Mouse (Mus musculus) adrenal gland (tissue): ENCODE data around the gene Ccdc57.

Source experiments
- intact Hi-C: fragments of 180-260 bp; cut with DNase I; formaldehyde crosslinking; loops from one replicate; pipeline ENCODE4 v1.15.1; 2025

Gene Ccdc57

DNA sequence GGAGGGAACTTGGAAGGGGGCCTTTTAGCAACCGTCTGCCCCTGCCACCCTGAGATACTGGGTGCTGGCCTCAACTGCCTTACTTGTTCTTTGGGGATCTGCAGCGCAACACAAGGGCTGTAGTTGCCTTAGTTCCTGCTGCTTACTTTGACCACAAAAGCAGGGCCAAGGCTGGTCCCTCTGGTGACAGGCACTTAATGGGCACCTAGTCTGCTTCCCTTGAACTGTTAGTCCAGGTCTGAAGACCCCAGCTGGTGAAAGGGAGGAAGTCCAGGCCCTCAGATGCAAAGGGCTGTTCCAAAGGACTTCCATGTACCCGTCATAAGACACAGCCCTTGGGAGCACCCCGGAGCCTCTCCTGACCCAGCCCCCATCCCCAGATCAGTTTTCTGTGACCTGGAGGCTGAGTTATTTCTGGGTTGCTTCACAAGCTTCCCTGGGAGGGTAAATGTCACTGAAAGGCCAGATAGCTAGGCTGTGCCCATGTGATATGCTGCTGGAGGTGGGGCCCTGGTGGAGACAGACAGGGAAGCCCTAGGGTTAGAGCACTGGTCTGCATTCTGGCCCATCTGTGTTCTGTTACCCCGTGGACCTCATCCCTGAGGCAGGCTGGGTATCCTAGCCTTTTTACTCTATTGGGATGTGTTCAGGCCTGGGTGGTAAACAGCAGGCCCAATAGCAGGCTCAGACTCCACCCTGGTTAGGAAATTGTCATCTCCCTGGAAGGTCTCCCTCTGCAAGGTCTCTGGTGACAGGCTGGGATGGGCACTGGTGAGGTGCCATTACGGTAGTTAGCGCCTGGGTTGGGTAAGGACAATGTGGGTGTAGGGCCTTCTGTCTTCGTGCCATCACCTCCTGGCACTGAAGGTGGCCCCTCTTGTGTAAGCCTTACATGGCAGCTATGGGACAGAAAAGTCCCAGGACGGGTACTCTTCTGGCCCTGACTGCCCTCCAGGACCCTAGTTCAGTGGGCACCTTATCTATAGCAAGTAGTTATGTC is 19.4 kb upstream of the Ccdc57 start:
- intact Hi-C loops, result no loop called here

DNA sequence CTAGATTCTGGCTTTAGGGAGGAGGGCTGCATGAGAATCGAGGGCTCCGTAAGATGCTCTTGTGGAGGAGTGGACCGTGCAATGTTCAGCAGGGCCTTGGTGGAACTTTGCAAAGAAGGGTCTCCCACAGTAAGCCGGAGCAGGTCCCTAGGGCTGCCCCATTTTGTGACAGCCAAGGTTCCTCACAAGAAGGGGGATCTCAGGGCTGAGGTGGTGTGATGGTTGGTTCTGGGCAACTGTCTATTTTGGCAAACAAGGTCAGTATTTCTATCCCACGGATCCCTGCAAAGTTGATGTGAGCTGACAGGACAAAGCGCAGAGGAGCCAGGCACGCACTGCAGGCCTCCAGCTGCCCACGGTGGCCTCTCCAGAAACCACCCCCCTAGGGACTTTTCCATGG is 18.6 kb upstream of the Ccdc57 start:
- intact Hi-C loops, result no loop called here

DNA sequence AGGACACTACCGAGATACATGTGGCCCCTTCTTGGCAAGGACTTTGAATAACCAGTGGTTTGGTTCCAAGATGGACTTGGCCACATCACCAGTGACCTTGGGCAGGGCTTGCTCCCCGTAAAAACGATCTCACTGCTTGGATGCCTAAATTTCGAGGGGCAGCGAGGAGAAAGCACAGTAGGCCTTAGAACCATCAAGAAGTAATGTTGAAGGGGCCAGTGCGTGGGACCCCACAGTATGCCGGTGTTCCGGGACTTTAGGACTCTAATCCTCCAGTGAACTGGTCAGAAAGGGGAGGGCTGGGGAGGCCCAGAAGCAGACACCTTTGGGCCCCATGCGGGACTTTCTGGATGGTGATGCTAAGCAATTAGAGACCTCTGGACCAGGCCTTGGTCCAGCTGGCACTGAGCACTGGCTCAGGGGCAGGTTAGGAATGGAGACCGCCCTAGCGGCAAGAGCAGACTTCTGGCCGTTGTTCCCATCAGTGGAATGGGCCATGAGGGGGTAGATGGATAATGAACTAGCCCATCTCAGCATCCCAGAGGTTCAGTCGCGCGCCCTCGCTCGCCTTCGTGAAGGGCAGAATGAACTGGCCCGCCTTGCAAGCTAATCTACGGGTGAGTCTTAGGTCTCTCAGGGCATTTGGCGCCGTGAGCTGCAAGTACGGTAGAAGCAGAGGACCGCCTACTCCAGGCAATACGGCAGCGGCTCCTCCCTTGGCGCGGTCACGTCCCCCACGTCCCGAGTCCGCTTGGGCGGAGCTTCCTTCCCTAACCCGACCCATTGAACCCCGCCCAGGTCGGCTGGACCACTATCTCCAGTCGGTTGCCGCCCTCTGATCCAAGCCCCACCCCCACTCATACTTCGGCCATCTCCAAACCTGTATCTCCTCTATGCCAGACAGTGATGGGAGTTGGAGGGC is 17.9 kb upstream of the Ccdc57 start:
- intact Hi-C loops, result no loop called here

DNA sequence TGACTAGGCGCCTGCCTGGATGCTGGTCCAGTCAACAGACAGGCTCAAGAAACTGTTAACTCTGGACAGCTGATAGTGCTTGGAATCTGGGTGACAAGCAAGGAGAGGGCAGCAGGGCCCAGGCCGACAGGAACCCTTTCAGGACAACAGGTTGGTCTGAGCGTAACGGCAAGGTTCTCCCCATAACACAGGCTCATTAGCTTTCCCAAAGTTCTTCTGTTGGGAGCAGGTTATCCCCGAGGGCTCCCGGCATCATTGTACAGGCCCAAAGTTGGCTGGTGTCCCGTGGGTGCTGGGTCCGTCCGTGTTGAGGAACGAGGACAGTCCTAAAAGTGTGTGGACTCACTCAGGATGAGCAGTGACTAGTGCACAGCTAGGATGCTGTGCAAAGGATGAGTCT is 17.2 kb upstream of the Ccdc57 start:
- intact Hi-C loops, result no loop called here

DNA sequence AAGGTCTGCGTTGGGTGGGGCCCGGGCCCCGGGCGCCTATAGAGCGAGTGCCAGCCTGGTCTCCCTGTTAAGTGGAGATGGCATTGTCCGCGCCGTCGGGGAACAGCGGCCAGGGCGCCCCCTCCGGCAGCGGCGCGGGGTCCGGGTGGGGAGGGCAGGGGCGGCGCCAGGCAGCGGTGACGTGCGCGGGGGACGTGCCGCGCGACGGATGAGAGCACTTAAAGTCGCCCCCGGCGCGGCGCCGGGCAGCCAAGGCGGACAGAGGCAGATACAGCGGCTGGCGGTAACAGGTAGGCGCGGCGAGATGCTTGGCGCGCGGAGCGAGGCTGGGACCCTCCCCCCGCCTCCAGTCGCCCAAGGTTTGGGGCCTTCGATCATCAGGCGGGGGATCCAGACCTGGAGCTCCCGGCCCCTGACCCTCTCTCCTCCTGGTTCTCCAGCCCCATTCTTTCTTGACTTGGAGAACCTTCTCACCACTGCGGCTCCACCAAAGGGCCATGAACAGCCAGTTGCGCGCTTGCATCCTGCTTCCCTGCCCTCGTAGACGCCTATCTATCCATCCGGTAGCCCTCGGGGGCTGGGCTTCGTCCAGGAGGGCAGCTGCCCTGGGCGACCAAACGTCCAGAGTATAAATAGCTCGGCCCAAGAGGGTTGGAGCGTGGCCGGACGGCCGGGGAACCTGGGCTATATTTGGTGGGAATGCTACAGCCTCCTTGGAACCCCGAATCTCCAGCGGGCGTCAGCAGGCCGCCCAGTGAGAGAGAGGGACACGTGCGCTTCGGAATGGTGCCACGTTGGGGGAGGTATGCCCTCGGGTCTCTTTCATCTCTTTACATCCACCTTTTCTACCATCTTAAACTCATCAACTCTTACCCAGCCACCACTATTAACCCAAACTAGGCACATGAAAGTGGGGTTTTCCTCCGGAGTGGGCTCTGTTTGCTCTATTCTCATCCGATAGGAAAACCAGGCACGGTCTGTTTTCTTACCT is 16.5 kb upstream of the Ccdc57 start:
- intact Hi-C loops, result no loop called here

DNA sequence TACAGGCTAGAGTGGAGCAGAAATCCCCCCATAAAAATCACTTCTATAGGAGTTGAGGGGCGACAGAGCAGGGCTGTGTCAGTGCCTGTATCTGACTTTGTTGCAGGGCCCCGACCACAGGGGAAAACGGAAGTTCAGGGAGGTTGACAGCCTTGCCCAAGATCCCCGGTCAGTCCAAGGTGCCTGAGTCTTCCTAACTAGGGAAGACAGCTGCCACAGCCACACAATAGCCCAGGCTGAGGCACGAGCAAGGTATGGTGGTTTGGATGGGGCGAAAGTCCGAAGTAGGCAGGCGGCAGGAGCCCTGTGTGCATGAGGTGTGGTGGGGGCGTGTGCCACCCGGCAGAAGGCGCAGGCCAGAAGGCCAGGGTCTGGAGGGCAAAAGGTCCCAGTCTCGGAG is 15.7 kb upstream of the Ccdc57 start, which contains the start of gene Slc16a3:
TSS of gene Slc16a3 (plus strand) at position 153 of the 400 bp plus-strand sequence.
- intact Hi-C loops, result no loop called here

DNA sequence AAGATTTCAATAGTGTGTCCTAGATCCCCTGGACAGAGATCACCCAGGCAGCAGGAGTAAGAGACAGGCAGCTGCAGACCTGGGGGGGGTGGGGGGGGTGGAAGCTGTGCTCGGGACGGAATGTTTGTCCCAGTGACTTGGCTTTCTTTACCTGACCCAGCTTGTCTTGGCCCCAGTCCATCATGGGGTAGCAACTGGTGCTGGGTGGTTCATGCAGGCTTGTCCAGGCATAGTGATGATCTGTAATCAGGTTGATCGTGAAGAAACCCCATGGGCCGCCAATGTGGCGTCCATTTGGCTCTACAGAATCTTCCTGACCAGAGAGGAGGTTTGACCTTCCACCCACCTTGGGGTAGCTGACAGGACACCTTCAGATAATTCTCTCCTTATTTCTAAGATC is 13.3 kb upstream of the Ccdc57 start:
- intact Hi-C loops, result no loop called here

DNA sequence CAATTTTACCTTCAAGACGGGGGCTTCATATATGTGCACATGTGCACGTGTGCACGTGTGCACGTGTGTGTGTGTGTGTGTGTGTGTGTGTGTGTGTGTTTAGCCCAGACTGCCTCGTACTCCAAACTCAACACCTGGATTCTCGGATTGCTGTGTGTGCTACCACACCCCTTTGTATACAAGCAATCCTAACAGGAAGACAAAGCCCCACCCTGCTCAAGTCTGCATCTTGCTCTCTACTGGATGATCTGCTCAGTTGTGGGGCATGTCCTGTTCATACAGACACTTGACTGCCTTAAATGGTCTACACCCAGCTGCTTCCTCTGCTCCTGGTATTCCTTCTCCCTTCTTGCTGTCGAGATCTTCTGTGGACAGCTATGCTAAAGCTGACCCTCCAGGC is 12.6 kb upstream of the Ccdc57 start:
- intact Hi-C loops, result no loop called here

DNA sequence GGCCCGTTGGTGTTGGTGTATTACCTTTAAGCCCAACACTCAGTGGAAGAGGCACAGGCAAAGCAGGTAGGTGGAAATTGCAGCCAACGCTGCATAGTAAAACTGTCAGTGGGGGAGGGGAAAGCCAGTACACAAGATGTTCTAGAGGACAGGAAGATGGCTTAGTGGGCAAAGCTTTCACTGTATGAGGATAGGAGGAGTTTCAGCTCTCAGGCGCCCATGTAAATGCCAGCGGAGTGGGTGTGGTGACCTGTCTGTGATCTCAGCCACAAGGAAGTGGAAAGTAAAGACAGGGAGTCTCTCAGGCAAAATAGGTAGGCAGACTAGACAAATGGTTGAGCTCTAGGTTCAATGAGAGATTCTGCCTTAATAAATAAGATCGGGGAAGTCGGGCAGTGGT is 8.3 kb upstream of the Ccdc57 start:
- intact Hi-C loops, result no loop called here

DNA sequence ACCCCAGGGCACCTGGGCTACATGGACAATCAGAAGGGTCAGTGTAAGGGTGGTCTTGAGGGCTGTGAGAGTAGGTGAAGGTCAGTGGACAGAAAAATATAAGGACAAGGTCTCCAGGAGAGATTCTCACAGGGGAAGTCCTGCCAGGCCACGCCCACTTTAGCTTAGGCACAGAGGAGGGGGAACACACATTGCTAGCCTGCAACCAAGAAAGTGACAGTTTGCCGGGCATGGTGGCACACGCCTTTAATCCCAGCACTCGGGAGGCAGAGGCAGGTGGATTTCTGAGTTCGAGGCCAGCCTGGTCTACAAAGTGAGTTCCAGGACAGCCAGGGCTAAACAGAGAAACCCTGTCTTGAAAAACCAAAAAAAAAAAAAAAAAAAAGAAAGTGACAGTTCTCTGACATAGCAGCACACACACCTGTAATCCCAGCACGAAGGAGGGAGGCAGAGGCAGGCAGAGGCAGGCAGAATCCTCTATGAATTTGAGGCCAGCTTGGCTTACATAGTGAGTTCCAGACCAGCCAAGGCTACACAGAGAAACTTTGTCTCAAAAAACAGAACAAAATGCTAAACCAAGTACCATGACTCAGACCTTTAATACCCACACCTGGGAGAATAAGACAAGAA is 7.2 kb upstream of the Ccdc57 start:
- intact Hi-C loops, result no loop called here

DNA sequence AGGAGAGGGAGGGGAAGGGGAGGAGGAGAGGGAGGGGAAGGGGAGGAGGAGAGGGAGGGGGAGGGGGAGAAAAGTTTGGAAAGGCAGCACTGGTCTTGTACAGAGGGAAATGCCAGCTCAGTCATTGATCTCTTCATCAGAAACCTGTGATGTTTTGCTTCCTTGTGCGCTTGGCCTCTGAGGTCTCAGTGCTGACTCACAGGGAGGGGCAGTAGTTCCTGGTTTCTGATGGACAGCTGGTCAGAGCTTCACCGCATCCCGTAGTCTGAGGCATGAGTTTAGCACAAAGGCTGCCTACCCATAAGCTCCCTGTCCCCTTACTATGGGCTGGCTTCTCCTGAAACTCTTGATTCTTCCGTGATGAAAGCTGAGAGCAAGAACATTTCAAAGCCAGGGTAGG is 6.1 kb upstream of the Ccdc57 start:
- intact Hi-C loops, result no loop called here

DNA sequence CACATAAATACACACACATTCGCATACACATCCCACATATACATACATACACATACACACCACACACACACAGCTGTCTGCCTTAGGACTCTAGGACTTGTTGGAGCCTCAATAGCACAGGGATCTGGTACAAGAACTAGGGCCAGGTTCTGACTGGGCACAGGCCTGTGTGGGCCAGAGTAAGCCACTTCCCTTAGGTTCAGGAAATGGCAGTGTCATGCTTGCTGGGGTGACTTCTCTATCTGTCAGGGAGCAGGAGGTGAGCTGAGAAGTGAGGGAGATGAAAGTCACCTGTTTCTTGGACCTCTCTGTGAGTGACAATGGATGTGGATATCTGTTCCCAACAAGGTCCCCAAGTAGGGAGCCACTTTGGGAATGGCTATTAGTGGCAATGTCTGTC is 5.3 kb upstream of the Ccdc57 start:
- intact Hi-C loops, result no loop called here

DNA sequence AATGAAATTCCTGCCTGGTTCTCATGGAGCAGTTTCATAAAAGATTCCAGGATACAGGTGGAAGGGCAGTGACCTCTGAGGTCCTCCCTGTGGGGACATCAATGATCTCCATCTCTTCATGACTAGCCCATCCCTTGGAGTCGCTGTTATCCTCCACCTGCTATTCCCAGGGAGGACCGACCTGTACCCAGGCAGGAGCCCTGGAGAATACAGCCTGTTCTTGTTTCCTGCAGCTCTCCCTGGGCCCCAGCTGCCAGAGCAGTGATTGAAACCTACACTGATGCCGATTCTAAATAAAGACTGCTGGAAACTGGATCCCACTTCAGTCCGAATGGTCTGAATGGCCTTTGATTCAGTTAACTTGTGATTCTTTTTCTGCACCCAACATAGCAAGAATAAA is 1.2 kb downstream of the Ccdc57 start:
- intact Hi-C loops, result no loop called here

DNA sequence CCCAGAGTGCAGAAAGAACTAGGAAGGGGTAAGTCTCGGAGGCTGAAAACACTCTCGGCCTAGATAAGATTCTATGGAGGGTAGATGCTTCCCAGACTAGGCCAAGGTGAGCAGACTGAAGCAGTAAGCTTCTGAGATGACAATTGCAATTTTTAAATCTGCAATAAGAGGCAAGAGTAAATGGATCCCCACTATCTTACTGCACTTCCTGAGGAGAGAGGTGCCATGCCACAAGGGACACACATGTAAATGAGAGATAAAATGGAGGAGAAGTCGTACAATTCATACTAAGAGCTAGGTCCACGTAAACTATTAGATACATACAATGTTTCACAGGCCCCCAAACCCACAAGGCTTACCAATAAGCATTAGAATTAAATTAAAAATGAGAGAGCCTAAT is 4.2 kb downstream of the Ccdc57 start:
- intact Hi-C loops, result no loop called here

DNA sequence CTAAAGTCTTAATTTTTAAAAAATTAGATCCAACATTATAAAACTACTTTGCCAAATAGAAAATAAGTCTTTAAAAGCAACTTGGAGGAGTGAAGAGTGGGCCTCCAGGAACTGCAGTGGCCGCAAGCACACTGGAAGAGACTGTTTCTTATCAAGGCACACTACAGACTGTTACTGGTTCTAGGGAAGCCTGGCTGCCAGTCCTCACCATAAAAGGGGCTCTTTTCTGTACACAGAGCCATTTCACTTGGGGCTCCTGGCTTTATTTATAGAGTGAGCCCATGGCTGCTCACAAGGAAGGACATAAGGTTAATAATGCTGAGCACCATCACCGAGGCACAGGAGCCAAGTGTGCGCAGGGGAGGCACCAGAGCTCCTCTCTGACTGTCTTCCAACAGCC is 10.1 kb downstream of the Ccdc57 start:
- intact Hi-C loops, result no loop called here

DNA sequence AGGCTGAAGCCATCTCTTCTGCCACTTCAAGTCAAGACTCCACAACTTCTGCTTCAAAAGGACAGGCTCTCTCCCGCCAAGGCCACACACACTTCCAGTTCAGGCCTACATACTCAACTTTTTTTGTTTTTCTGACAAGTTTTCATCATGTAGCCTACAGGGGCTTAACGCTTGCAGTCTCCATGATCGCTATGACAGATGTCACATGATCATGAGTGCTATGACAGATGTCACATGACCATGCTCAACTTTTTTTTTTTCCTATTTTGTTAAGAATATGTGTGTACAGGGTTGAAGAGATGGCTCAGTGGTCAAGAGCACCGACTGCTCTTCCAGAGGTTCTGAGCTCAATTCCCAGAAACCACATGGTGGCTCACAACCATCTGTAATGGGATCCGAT is 14.9 kb downstream of the Ccdc57 start:
- intact Hi-C loops, result no loop called here

DNA sequence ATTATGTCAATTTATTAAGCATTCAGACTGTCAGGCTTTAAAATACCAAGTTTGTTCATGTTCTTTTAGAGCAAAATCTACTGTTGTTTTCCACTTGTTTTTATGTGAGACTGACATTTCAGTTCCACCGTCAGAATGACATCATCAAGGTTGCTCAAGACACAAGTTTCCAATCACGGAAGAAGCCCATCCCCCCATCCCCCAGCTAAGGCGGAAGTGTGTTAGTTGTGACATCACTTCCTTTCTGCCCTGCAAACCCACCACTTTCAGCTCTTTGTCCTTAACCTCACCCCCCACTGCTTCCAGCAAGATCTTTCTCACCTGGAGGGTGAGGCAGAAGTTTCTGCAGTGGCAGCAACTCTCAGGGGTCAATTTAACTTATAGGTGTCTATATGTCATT is 16.2 kb downstream of the Ccdc57 start:
- intact Hi-C loops, result no loop called here

DNA sequence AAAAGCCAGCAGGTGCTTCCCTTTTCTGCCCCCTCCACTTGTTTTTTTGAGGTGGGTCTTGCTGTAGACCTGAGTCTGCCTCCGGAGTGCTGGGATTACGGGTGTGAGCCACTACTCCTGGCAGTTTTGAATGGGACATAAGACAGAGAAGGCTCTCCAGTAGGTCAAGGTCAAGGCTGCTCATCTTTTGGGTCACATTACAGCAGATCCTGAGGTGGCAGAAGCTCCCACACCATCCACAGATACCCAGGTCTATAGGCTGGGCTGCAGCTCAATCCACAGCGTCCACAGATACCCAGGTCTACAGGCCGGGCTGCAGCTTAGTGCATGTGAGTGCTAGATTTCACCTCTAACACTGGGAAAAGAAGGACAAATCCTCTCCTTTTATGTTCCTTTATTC is 18.9 kb downstream of the Ccdc57 start:
- intact Hi-C loops, result no loop called here

DNA sequence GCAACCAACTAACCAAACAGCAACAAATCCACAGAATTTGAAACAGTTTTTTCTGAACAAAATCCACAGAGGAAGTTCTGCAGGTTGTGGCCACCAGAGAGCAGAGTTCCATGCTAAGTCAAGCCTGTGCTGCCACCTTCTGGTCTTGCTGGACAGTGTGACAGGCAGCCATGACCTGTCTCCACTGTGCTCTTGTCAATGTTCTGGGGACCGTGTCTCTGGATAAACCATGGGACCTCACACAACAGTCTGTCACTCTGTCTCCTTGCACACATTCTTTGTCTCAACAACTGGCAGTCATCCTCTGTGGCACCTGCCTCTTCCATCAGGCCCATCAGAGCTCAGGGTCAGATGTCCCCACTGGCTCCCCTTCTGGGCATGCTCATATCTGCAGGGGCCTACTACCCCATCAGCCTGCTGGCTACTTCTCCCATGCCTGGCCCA is 27.2 kb downstream of the Ccdc57 start:
- intact Hi-C loops, result loop anchor here (10.0 kb wide), 2 partner anchors 139 to 191 kb away; partner anchors contain the start of genes Cenpx and Lrrc45

DNA sequence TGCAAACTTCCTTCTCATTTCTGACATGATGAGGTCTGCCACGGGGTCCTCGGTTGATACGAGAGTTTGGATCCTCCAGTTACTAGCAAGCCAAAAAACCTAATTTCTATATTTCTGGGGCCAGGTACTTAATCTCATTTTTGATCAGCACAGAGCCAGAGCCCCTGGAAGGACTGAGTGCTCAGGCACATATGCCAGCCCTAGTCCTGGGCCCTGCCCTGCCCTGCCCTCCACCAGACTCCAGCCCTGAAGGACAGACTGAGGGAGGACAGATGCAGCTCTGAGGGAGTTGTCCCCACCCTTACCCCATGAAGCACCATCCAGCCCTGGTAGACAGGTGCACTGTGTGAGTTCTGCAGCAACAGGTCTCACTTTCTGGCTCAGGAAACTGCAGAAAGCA is 28.1 kb downstream of the Ccdc57 start:
- intact Hi-C loops, result loop anchor here (5.0 to 10.0 kb wide), 3 partner anchors 82 to 190 kb away; partner anchors contain the start of genes Cenpx, Fasn and Lrrc45
